Mouse (Mus musculus): ENCODE data around the gene Nlrp3. TPM values are rescaled to one million over a fixed set of nuclear protein-coding genes. Genes with fewer than 3 reads are reported as not detected.
A peak's percentile ranks its signal among the peaks of the same experiment; 100 is the strongest.

Gene Nlrp3
- total RNA-seq, 1 experiment = 0.09 TPM

GRCm38 (mm10) chr11:59599211-59599610 lies 57.8 kb downstream of the Nlrp3 start:
- in situ Hi-C loops (cut with MboI; ENCODE audit: low sequenced_read_pairs in 2 of 2, unreplicated experiment in 2 of 2) = no loop called here
- no peak overlapping the region for H3K4me3 ChIP-seq (ENCODE audit: insufficient read depth in 1 of 2, low read depth in 1 of 2, low read length in 2 of 2, poor library complexity in 1 of 2, severe bottlenecking in 1 of 2)
- no peaks in the 10 kb centered on the region for H3K36me3 ChIP-seq (ENCODE audit: control insufficient read depth, insufficient read depth, low read length, poor library complexity, severe bottlenecking)
- H3K9ac ChIP-seq (ENCODE audit: insufficient read depth, low read depth, low read length, poor library complexity, severe bottlenecking) = no peak overlapping the region
- no peak overlapping the region for H3K27ac ChIP-seq (ENCODE audit: insufficient read depth, low read depth, low read length, poor library complexity, severe bottlenecking)
- no peak for DNase-seq (ENCODE audit: low read depth, low spot score)
- H3K9me3 ChIP-seq (ENCODE audit: control insufficient read depth, insufficient read depth, low read depth, low read length) = no peaks in the 10 kb centered on the region
- TF ChIP-seq ZC3H11A (IDR thresholded peaks at IDR 0.05; ENCODE audit: borderline replicate concordance, low read depth, low read length) (no peak), ZNF384 (IDR thresholded peaks at IDR 0.05; ENCODE audit: low read depth, low read length) (no peak), CHD2 (IDR thresholded peaks at IDR 0.05; ENCODE audit: low read depth, low read length) (no peak), MAFK (IDR thresholded peaks at IDR 0.05; ENCODE audit: insufficient read depth, low read depth, low read length) (no peak), HCFC1 (IDR thresholded peaks at IDR 0.05; ENCODE audit: borderline replicate concordance, insufficient read depth, low read length) (no peak)
- no peaks in the 10 kb centered on the region for H3K4me1 ChIP-seq (ENCODE audit: control insufficient read depth in 2 of 2, insufficient read depth in 2 of 2, low read length in 2 of 2, poor library complexity in 1 of 2)

GRCm38 (mm10) chr11:59600872-59601271 lies 59.5 kb downstream of the Nlrp3 start:
- Histone ChIP-seq H3K4me1 (ENCODE audit: control insufficient read depth in 2 of 2, insufficient read depth in 2 of 2, low read length in 2 of 2, poor library complexity in 1 of 2) (no peaks in the 10 kb centered on the region), H3K36me3 (ENCODE audit: control insufficient read depth, insufficient read depth, low read length, poor library complexity, severe bottlenecking) (no peaks in the 10 kb centered on the region), H3K4me3 (ENCODE audit: insufficient read depth in 1 of 2, low read depth in 1 of 2, low read length in 2 of 2, poor library complexity in 1 of 2, severe bottlenecking in 1 of 2) (no peak overlapping the region), H3K9ac (ENCODE audit: insufficient read depth, low read depth, low read length, poor library complexity, severe bottlenecking) (no peak overlapping the region), H3K27ac (ENCODE audit: insufficient read depth, low read depth, low read length, poor library complexity, severe bottlenecking) (no peak overlapping the region), H3K9me3 (ENCODE audit: control insufficient read depth, insufficient read depth, low read depth, low read length) (no peaks in the 10 kb centered on the region)
- in situ Hi-C loops (cut with MboI; ENCODE audit: low sequenced_read_pairs in 2 of 2, unreplicated experiment in 2 of 2) = no loop called here
- DNase-seq (ENCODE audit: low read depth, low spot score) = no peak
- TF ChIP-seq ZC3H11A (IDR thresholded peaks at IDR 0.05; ENCODE audit: borderline replicate concordance, low read depth, low read length) = no peak
- TF ChIP-seq HCFC1 (IDR thresholded peaks at IDR 0.05; ENCODE audit: borderline replicate concordance, insufficient read depth, low read length) = no peak
- no peak for TF ChIP-seq CHD2 (IDR thresholded peaks at IDR 0.05; ENCODE audit: low read depth, low read length)
- TF ChIP-seq ZNF384 (IDR thresholded peaks at IDR 0.05; ENCODE audit: low read depth, low read length) = no peak
- TF ChIP-seq MAFK (IDR thresholded peaks at IDR 0.05; ENCODE audit: insufficient read depth, low read depth, low read length) = no peak

- no peak for DNase-seq (ENCODE audit: low read depth, low spot score)
- Histone ChIP-seq H3K4me3 (ENCODE audit: insufficient read depth in 1 of 2, low read depth in 1 of 2, low read length in 2 of 2, poor library complexity in 1 of 2, severe bottlenecking in 1 of 2) (no peak overlapping the region), H3K36me3 (ENCODE audit: control insufficient read depth, insufficient read depth, low read length, poor library complexity, severe bottlenecking) (no peaks in the 10 kb centered on the region), H3K9me3 (ENCODE audit: control insufficient read depth, insufficient read depth, low read depth, low read length) (no peaks in the 10 kb centered on the region), H3K27ac (ENCODE audit: insufficient read depth, low read depth, low read length, poor library complexity, severe bottlenecking) (no peak overlapping the region), H3K4me1 (ENCODE audit: control insufficient read depth in 2 of 2, insufficient read depth in 2 of 2, low read length in 2 of 2, poor library complexity in 1 of 2) (no peaks in the 10 kb centered on the region), H3K9ac (ENCODE audit: insufficient read depth, low read depth, low read length, poor library complexity, severe bottlenecking) (no peak overlapping the region)
- TF ChIP-seq CHD2 (IDR thresholded peaks at IDR 0.05; ENCODE audit: low read depth, low read length) (no peak), ZC3H11A (IDR thresholded peaks at IDR 0.05; ENCODE audit: borderline replicate concordance, low read depth, low read length) (no peak), ZNF384 (IDR thresholded peaks at IDR 0.05; ENCODE audit: low read depth, low read length) (no peak), MAFK (IDR thresholded peaks at IDR 0.05; ENCODE audit: insufficient read depth, low read depth, low read length) (no peak), HCFC1 (IDR thresholded peaks at IDR 0.05; ENCODE audit: borderline replicate concordance, insufficient read depth, low read length) (no peak)
- in situ Hi-C loops (cut with MboI; ENCODE audit: low sequenced_read_pairs in 2 of 2, unreplicated experiment in 2 of 2) = no loop called here
Observed at GRCm38 (mm10) chr11:59602287-59602686, 60.9 kb downstream of the Nlrp3 start.

GRCm38 (mm10) chr11:59611646-59612045 lies 70.3 kb downstream of the Nlrp3 start:
- H3K36me3 ChIP-seq (ENCODE audit: control insufficient read depth, insufficient read depth, low read length, poor library complexity, severe bottlenecking) = no peaks in the 10 kb centered on the region
- no peaks in the 10 kb centered on the region for H3K9me3 ChIP-seq (ENCODE audit: control insufficient read depth, insufficient read depth, low read depth, low read length)
- H3K27ac ChIP-seq (ENCODE audit: insufficient read depth, low read depth, low read length, poor library complexity, severe bottlenecking) = no peak overlapping the region
- no peak for TF ChIP-seq HCFC1 (IDR thresholded peaks at IDR 0.05; ENCODE audit: borderline replicate concordance, insufficient read depth, low read length)
- no peak for TF ChIP-seq ZNF384 (IDR thresholded peaks at IDR 0.05; ENCODE audit: low read depth, low read length)
- no peak for TF ChIP-seq CHD2 (IDR thresholded peaks at IDR 0.05; ENCODE audit: low read depth, low read length)
- no peak for TF ChIP-seq ZC3H11A (IDR thresholded peaks at IDR 0.05; ENCODE audit: borderline replicate concordance, low read depth, low read length)
- no peak overlapping the region for H3K4me3 ChIP-seq (ENCODE audit: insufficient read depth in 1 of 2, low read depth in 1 of 2, low read length in 2 of 2, poor library complexity in 1 of 2, severe bottlenecking in 1 of 2)
- H3K9ac ChIP-seq (ENCODE audit: insufficient read depth, low read depth, low read length, poor library complexity, severe bottlenecking) = no peak overlapping the region
- DNase-seq (ENCODE audit: low read depth, low spot score) = no peak
- in situ Hi-C loops (cut with MboI; ENCODE audit: low sequenced_read_pairs in 2 of 2, unreplicated experiment in 2 of 2) = no loop called here
- H3K4me1 ChIP-seq (ENCODE audit: control insufficient read depth in 2 of 2, insufficient read depth in 2 of 2, low read length in 2 of 2, poor library complexity in 1 of 2) = no peaks in the 10 kb centered on the region

- Histone ChIP-seq H3K9me3 (ENCODE audit: control insufficient read depth, insufficient read depth, low read depth, low read length) (no peaks in the 10 kb centered on the region), H3K36me3 (ENCODE audit: control insufficient read depth, insufficient read depth, low read length, poor library complexity, severe bottlenecking) (no peaks in the 10 kb centered on the region), H3K4me1 (ENCODE audit: control insufficient read depth in 2 of 2, insufficient read depth in 2 of 2, low read length in 2 of 2, poor library complexity in 1 of 2) (no peaks in the 10 kb centered on the region), H3K4me3 (ENCODE audit: insufficient read depth in 1 of 2, low read depth in 1 of 2, low read length in 2 of 2, poor library complexity in 1 of 2, severe bottlenecking in 1 of 2) (no peak overlapping the region), H3K9ac (ENCODE audit: insufficient read depth, low read depth, low read length, poor library complexity, severe bottlenecking) (no peak overlapping the region), H3K27ac (ENCODE audit: insufficient read depth, low read depth, low read length, poor library complexity, severe bottlenecking) (no peak overlapping the region)
- DNase-seq (ENCODE audit: low read depth, low spot score) = no peak
- in situ Hi-C loops (cut with MboI; ENCODE audit: low sequenced_read_pairs in 2 of 2, unreplicated experiment in 2 of 2) = no loop called here
- TF ChIP-seq HCFC1 (IDR thresholded peaks at IDR 0.05; ENCODE audit: borderline replicate concordance, insufficient read depth, low read length) (no peak), ZC3H11A (IDR thresholded peaks at IDR 0.05; ENCODE audit: borderline replicate concordance, low read depth, low read length) (peak; percentile 51; the same call in 1 of the 2 replicates)
Observed at GRCm38 (mm10) chr11:59614120-59614519, 72.8 kb downstream of the Nlrp3 start.

Other genes with a start within 250 kb of the Nlrp3 start
- gene Wnt9a, start 234.6 kb upstream of the Nlrp3 start, total RNA-seq (2012; rRNA removed) = 3.0 and 5.8 TPM in 2 replicates
- 0.53 and 1.5 TPM in 2 replicates for gene Prss38, start 165.9 kb upstream of the Nlrp3 start, total RNA-seq (2012; rRNA removed)
- gene Jmjd4, start 91.5 kb upstream of the Nlrp3 start, total RNA-seq (2012; rRNA removed) = 14.1 and 14.7 TPM in 2 replicates
- 44.3 and 60.5 TPM in 2 replicates for gene Snap47, start 90.4 kb upstream of the Nlrp3 start, total RNA-seq (2012; rRNA removed)
- gene Zfp867, start 69.1 kb upstream of the Nlrp3 start, total RNA-seq (2012; rRNA removed) = 4.8 and 5.9 TPM in 2 replicates
- 22.5 and 22.6 TPM in 2 replicates for gene Zkscan17, start 14.8 kb upstream of the Nlrp3 start, total RNA-seq (2012; rRNA removed)
- gene Olfr222, start 34.7 kb downstream of the Nlrp3 start, total RNA-seq (2012; rRNA removed) = not detected in 2 replicates
- not detected in 2 replicates for gene Olfr223, start 51.7 kb downstream of the Nlrp3 start, total RNA-seq (2012; rRNA removed)
- 112 and 138 TPM in 2 replicates for gene Mprip, start 119.7 kb downstream of the Nlrp3 start, total RNA-seq (2012; rRNA removed)
- 9.0 and 16.5 TPM in 2 replicates for gene Pld6, start 246.1 kb downstream of the Nlrp3 start, total RNA-seq (2012; rRNA removed)

All from ES-E14 (cell line).